Mouse (Mus musculus) right cerebral cortex, postnatal 25 days (tissue): ENCODE measurements at regions not wholly inside any gene's neighbourhood (a gene's known extent, or its start where the extent isn't known, plus 50 kb on each side); places are given as distances from the start of the nearest gene placed in this dataset.
A peak's percentile ranks its signal among the peaks of the same experiment; 100 is the strongest.

Source experiments
- DNase-seq: peaks from one replicate; pipeline ENCODE4 v3.0.0; 2022

GRCm38 (mm10) chr9:88073579-88073978, 253.4 kb upstream of the Nt5e start:
- DNase-seq: no peak

- no peak for DNase-seq
Measured at GRCm38 (mm10) chr9:88082931-88083479, 244.0 kb upstream of the Nt5e start.

- no peak for DNase-seq
Measured at GRCm38 (mm10) chr9:88085181-88085816, 241.7 kb upstream of the Nt5e start.

- DNase-seq: no peak
Measured at GRCm38 (mm10) chr9:88085866-88086265, 241.1 kb upstream of the Nt5e start.

- DNase-seq: no peak
Measured at GRCm38 (mm10) chr9:88091781-88092527, 235.0 kb upstream of the Nt5e start.

GRCm38 (mm10) chr9:88092561-88092960, 234.4 kb upstream of the Nt5e start:
- DNase-seq: no peak

- no peak for DNase-seq
Measured at GRCm38 (mm10) chr9:88113094-88113493, 213.9 kb upstream of the Nt5e start.

GRCm38 (mm10) chr9:88120536-88120935, 206.5 kb upstream of the Nt5e start:
- DNase-seq: no peak

GRCm38 (mm10) chr9:88120963-88121570, 205.9 kb upstream of the Nt5e start:
- DNase-seq: no peak

- DNase-seq: no peak
Measured at GRCm38 (mm10) chr9:88124322-88125005, 202.5 kb upstream of the Nt5e start.

- no peak for DNase-seq
Measured at GRCm38 (mm10) chr9:88163025-88163780, 163.8 kb upstream of the Nt5e start.

GRCm38 (mm10) chr9:88177575-88178254, 149.3 kb upstream of the Nt5e start:
- DNase-seq: no peak

GRCm38 (mm10) chr9:88181189-88181994, 145.6 kb upstream of the Nt5e start:
- no peak for DNase-seq

- no peak for DNase-seq
Measured at GRCm38 (mm10) chr9:88207378-88207777, 119.6 kb upstream of the Nt5e start.

GRCm38 (mm10) chr9:88208022-88208421, 119.0 kb upstream of the Nt5e start:
- no peak for DNase-seq

- DNase-seq: no peak
Measured at GRCm38 (mm10) chr9:88214758-88215157, 112.2 kb upstream of the Nt5e start.

- no peak for DNase-seq
Measured at GRCm38 (mm10) chr9:88220360-88220759, 106.6 kb upstream of the Nt5e start.

GRCm38 (mm10) chr9:88221276-88221675, 105.7 kb upstream of the Nt5e start:
- DNase-seq: no peak

- peak; percentile 30 for DNase-seq
Measured at GRCm38 (mm10) chr9:88221850-88222353, 105.1 kb upstream of the Nt5e start.

GRCm38 (mm10) chr9:88237126-88237525, 89.9 kb upstream of the Nt5e start:
- DNase-seq: no peak

GRCm38 (mm10) chr9:88238346-88238745, 88.7 kb upstream of the Nt5e start:
- no peak for DNase-seq
